Mouse (Mus musculus): Measurements from ENCODE around the gene Dnajb4.
"Not testable (repeated sequence)": the region's sequence is repeated elsewhere in the genome, so short reads cannot be mapped to it uniquely, and the experiment has no call there.

The Dnajb4 gene

GRCm38 (mm10) chr3:152149449-152149848 lies 60.7 kb downstream of the Dnajb4 start:
- no peak for DNase-seq (ENCODE audit: low read depth, low spot score)

- DNase-seq (ENCODE audit: low read depth, low spot score) = no peak
These were observed 62.8 kb downstream of the Dnajb4 start for GRCm38 (mm10) chr3:152147085-152147831.

- no peak for DNase-seq (ENCODE audit: low read depth, low spot score)
These were observed 64.9 kb downstream of the Dnajb4 start for GRCm38 (mm10) chr3:152145186-152145585.

GRCm38 (mm10) chr3:152142989-152143695 lies 67.0 kb downstream of the Dnajb4 start:
- DNase-seq (ENCODE audit: low read depth, low spot score) = no peak

GRCm38 (mm10) chr3:152142146-152142545 lies 68.0 kb downstream of the Dnajb4 start:
- DNase-seq (ENCODE audit: low read depth, low spot score) = no peak

- DNase-seq (ENCODE audit: low read depth, low spot score) = not testable (repeated sequence)
These were observed 70.8 kb downstream of the Dnajb4 start for GRCm38 (mm10) chr3:152139308-152139707.

GRCm38 (mm10) chr3:152136106-152136505 lies 74.0 kb downstream of the Dnajb4 start:
- DNase-seq (ENCODE audit: low read depth, low spot score) = not testable (repeated sequence)

GRCm38 (mm10) chr3:152133621-152134020 lies 76.5 kb downstream of the Dnajb4 start:
- no peak for DNase-seq (ENCODE audit: low read depth, low spot score)

GRCm38 (mm10) chr3:152130963-152131362 lies 79.1 kb downstream of the Dnajb4 start:
- no peak for DNase-seq (ENCODE audit: low read depth, low spot score)

- not testable (repeated sequence) for DNase-seq (ENCODE audit: low read depth, low spot score)
These were observed 80.7 kb downstream of the Dnajb4 start for GRCm38 (mm10) chr3:152129426-152129825.

GRCm38 (mm10) chr3:152128631-152129030 lies 81.5 kb downstream of the Dnajb4 start:
- DNase-seq (ENCODE audit: low read depth, low spot score) = no peak

All from mesoderm, embryonic 11.5 days (tissue).